Mouse (Mus musculus): ENCODE measurements around the gene Sh2d6. TPM values are rescaled to one million over a fixed set of nuclear protein-coding genes. Genes with fewer than 3 reads are reported as not detected.

Sh2d6 gene
- polyA plus RNA-seq (2012; rRNA removed), result 0.09 and 0.12 TPM in 2 replicates

GRCm38 (mm10) chr6:72521607-72522006, at the start of gene Sh2d6:
Sh2d6 (minus strand) TSS chr6:72521707.
- Histone ChIP-seq H3K27me3 (replicated peaks; ENCODE audit: control insufficient read depth, insufficient read depth, low read length) (no peaks in the 10 kb centered on the region), H3K27ac (ENCODE audit: insufficient read depth, low read depth, low read length) (no peak within 1 kb of the TSS), H3K4me3 (ENCODE audit: insufficient read depth, low read depth, low read length) (no peak within 1 kb of the TSS), H3K36me3 (ENCODE audit: control insufficient read depth, insufficient read depth, low read length) (no peaks in the 10 kb centered on the region), H3K4me1 (ENCODE audit: control insufficient read depth, insufficient read depth, low read length) (no peaks in the 10 kb centered on the region)
- DNase-seq, result no peak
- 97% methylated on average over 5 of the region's 5 CpGs for WGBS
- no peak for TF ChIP-seq POLR2A (IDR thresholded peaks at IDR 0.05; ENCODE audit: low read depth, low read length)
- TF ChIP-seq CTCF (conservative IDR thresholded peaks at IDR 0.05; ENCODE audit: insufficient read depth, insufficient read length, low read depth, low read length), result no peak

GRCm38 (mm10) chr6:72570644-72571397, 49.3 kb upstream of the Sh2d6 start:
- H3K27me3 ChIP-seq (replicated peaks; ENCODE audit: control insufficient read depth, insufficient read depth, low read length), result no peaks in the 10 kb centered on the region
- H3K27ac ChIP-seq (ENCODE audit: insufficient read depth, low read depth, low read length), result no peak overlapping the region
- no peak for TF ChIP-seq POLR2A (IDR thresholded peaks at IDR 0.05; ENCODE audit: low read depth, low read length)
- no peak for TF ChIP-seq CTCF (conservative IDR thresholded peaks at IDR 0.05; ENCODE audit: insufficient read depth, insufficient read length, low read depth, low read length)
- no peak overlapping the region for H3K4me3 ChIP-seq (ENCODE audit: insufficient read depth, low read depth, low read length)
- no peaks in the 10 kb centered on the region; the same call in 1 of the 2 replicates for H3K4me1 ChIP-seq (ENCODE audit: control insufficient read depth, insufficient read depth, low read length)
- peaks cover 1% of the 10 kb centered on the region for H3K36me3 ChIP-seq (ENCODE audit: control insufficient read depth, insufficient read depth, low read length)
- WGBS, result 66% methylated on average over 10 of the region's 10 CpGs
- no peak for DNase-seq

GRCm38 (mm10) chr6:72568736-72569135, 47.2 kb upstream of the Sh2d6 start:
- H3K4me1 ChIP-seq (ENCODE audit: control insufficient read depth, insufficient read depth, low read length), result no peaks in the 10 kb centered on the region; the same call in 1 of the 2 replicates
- no peak overlapping the region for H3K27ac ChIP-seq (ENCODE audit: insufficient read depth, low read depth, low read length)
- no peak overlapping the region for H3K4me3 ChIP-seq (ENCODE audit: insufficient read depth, low read depth, low read length)
- TF ChIP-seq CTCF (conservative IDR thresholded peaks at IDR 0.05; ENCODE audit: insufficient read depth, insufficient read length, low read depth, low read length) (no peak), POLR2A (IDR thresholded peaks at IDR 0.05; ENCODE audit: low read depth, low read length) (no peak)
- no peaks in the 10 kb centered on the region for H3K27me3 ChIP-seq (replicated peaks; ENCODE audit: control insufficient read depth, insufficient read depth, low read length)
- 85% methylated on average over 10 of the region's 10 CpGs for WGBS
- DNase-seq, result no peak
- no peaks in the 10 kb centered on the region for H3K36me3 ChIP-seq (ENCODE audit: control insufficient read depth, insufficient read depth, low read length)

- no peaks in the 10 kb centered on the region for H3K36me3 ChIP-seq (ENCODE audit: control insufficient read depth, insufficient read depth, low read length)
- no peak overlapping the region for H3K27ac ChIP-seq (ENCODE audit: insufficient read depth, low read depth, low read length)
- 65% methylated on average over 5 of the region's 5 CpGs for WGBS
- peak; percentile 87 for DNase-seq
- H3K27me3 ChIP-seq (replicated peaks; ENCODE audit: control insufficient read depth, insufficient read depth, low read length), result no peaks in the 10 kb centered on the region
- TF ChIP-seq POLR2A (IDR thresholded peaks at IDR 0.05; ENCODE audit: low read depth, low read length), result no peak
- peak; percentile 49 for TF ChIP-seq CTCF (conservative IDR thresholded peaks at IDR 0.05; ENCODE audit: insufficient read depth, insufficient read length, low read depth, low read length)
- peaks cover 7% of the 10 kb centered on the region; the same call in 1 of the 2 replicates for H3K4me1 ChIP-seq (ENCODE audit: control insufficient read depth, insufficient read depth, low read length)
- H3K4me3 ChIP-seq (ENCODE audit: insufficient read depth, low read depth, low read length), result no peak overlapping the region
Measured at GRCm38 (mm10) chr6:72567508-72567907, 46.0 kb upstream of the Sh2d6 start.

- no peak overlapping the region for H3K27ac ChIP-seq (ENCODE audit: insufficient read depth, low read depth, low read length)
- H3K27me3 ChIP-seq (replicated peaks; ENCODE audit: control insufficient read depth, insufficient read depth, low read length), result no peaks in the 10 kb centered on the region
- H3K4me3 ChIP-seq (ENCODE audit: insufficient read depth, low read depth, low read length), result no peak overlapping the region
- TF ChIP-seq CTCF (conservative IDR thresholded peaks at IDR 0.05; ENCODE audit: insufficient read depth, insufficient read length, low read depth, low read length) (peak; percentile 95), POLR2A (IDR thresholded peaks at IDR 0.05; ENCODE audit: low read depth, low read length) (no peak)
- no peaks in the 10 kb centered on the region for H3K36me3 ChIP-seq (ENCODE audit: control insufficient read depth, insufficient read depth, low read length)
- H3K4me1 ChIP-seq (ENCODE audit: control insufficient read depth, insufficient read depth, low read length), result peaks cover 9% of the 10 kb centered on the region; the same call in 1 of the 2 replicates
- DNase-seq, result peak; percentile 92
- WGBS, result 5% methylated on average over 4 of the region's 4 CpGs
Measured at GRCm38 (mm10) chr6:72566044-72566443, 44.5 kb upstream of the Sh2d6 start.

- no peak for DNase-seq
- Histone ChIP-seq H3K4me1 (ENCODE audit: control insufficient read depth, insufficient read depth, low read length) (peaks cover 9% of the 10 kb centered on the region; the same call in 1 of the 2 replicates), H3K36me3 (ENCODE audit: control insufficient read depth, insufficient read depth, low read length) (no peaks in the 10 kb centered on the region), H3K27me3 (replicated peaks; ENCODE audit: control insufficient read depth, insufficient read depth, low read length) (no peaks in the 10 kb centered on the region), H3K27ac (ENCODE audit: insufficient read depth, low read depth, low read length) (no peak overlapping the region), H3K4me3 (ENCODE audit: insufficient read depth, low read depth, low read length) (no peak overlapping the region)
- WGBS, result 61% methylated on average over 7 of the region's 7 CpGs
- no peak for TF ChIP-seq POLR2A (IDR thresholded peaks at IDR 0.05; ENCODE audit: low read depth, low read length)
- no peak for TF ChIP-seq CTCF (conservative IDR thresholded peaks at IDR 0.05; ENCODE audit: insufficient read depth, insufficient read length, low read depth, low read length)
Measured at GRCm38 (mm10) chr6:72565506-72565905, 44.0 kb upstream of the Sh2d6 start.

GRCm38 (mm10) chr6:72562894-72563293, 41.4 kb upstream of the Sh2d6 start:
- Histone ChIP-seq H3K4me3 (ENCODE audit: insufficient read depth, low read depth, low read length) (no peak overlapping the region), H3K27ac (ENCODE audit: insufficient read depth, low read depth, low read length) (peak overlapping the region; percentile 47; the same call in 1 of the 2 replicates), H3K27me3 (replicated peaks; ENCODE audit: control insufficient read depth, insufficient read depth, low read length) (no peaks in the 10 kb centered on the region), H3K36me3 (ENCODE audit: control insufficient read depth, insufficient read depth, low read length) (no peaks in the 10 kb centered on the region), H3K4me1 (ENCODE audit: control insufficient read depth, insufficient read depth, low read length) (peaks cover 9% of the 10 kb centered on the region; the same call in 1 of the 2 replicates)
- TF ChIP-seq CTCF (conservative IDR thresholded peaks at IDR 0.05; ENCODE audit: insufficient read depth, insufficient read length, low read depth, low read length) (no peak), POLR2A (IDR thresholded peaks at IDR 0.05; ENCODE audit: low read depth, low read length) (no peak)
- peak; percentile 57 for DNase-seq
- WGBS, result 48% methylated on average over 5 of the region's 5 CpGs

Data from kidney, adult 2 months (tissue).